Mouse (Mus musculus) brain, embryonic 14.5 days (tissue): Measurements from ENCODE around the gene Raver2.

Source experiments
- CTCF ChIP-seq: fragments of 200-500 bp; IDR thresholded peaks from 2 replicates; pipeline ENCODE4 v1.5.1; 2012; ENCODE audit warnings: inconsistent platforms, mild to moderate bottlenecking, moderate library complexity, borderline replicate concordance; ENCODE audit not compliant: insufficient read depth, insufficient read length; ENCODE audit errors: extremely low read depth
- POLR2A ChIP-seq: fragments of 200-500 bp; IDR thresholded peaks from 2 replicates; pipeline ENCODE4 v1.6.1; 2012; ENCODE audit warnings: mild to moderate bottlenecking, inconsistent platforms, borderline replicate concordance; ENCODE audit not compliant: poor library complexity, insufficient read depth, insufficient read length, severe bottlenecking; ENCODE audit errors: extremely low read depth

GRCm38 (mm10) chr4:101185216-101185615 is 116.4 kb downstream of the Raver2 start:
- TF ChIP-seq POLR2A (no peak), CTCF (no peak)
